Mouse (Mus musculus) heart, postnatal 10 days (tissue): ENCODE results near the gene Calu. TPM values are rescaled to one million over a fixed set of nuclear protein-coding genes. Genes with fewer than 3 reads are reported as not detected.
A peak's percentile ranks its signal among the peaks of the same experiment; 100 is the strongest.

Experiments
- DNase-seq, 2 experiments: peaks; one replicate each; pipeline ENCODE4 v3.0.0; 2021
- intact Hi-C: fragments of 180-260 bp; cut with DNase I; formaldehyde crosslinking; loops from one replicate; pipeline ENCODE4 v1.15.1; 2025
- microRNA-seq, 2 experiments: library from miRNA; unstranded; fragments of <30 nt; microRNA quantifications; one replicate each; pipeline ENCODE4 v1.2.0; 2022
- total RNA-seq, 2 experiments: library from RNA; stranded (reverse); gene quantifications; 2 replicates each; pipeline ENCODE4 v1.2.3; 2021

The Calu gene
- total RNA-seq, 2 experiments from 2014 or later: 327 to 353 TPM

DNA sequence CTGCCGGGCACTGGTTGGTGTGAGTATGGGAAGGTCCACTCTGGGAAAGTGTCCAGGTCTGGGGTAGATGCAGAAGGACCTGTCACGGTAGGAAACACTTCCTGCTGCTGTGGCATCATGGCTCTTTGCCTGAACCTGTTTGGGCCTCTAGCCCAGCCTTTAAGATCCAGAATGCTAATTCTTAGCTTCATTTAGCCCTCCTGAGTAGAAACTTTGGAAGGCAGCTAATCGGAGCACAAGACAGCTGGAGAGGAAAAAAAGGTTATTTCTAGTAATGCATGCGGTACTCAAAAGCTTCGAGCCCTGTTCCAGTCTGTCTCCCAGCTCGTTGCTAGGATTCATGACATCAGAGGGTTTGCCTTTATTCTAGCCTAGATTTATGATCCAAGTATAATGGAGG is 58.5 kb downstream of the Calu start:
- intact Hi-C loops: no loop called here
- DNase-seq: no peak

DNA sequence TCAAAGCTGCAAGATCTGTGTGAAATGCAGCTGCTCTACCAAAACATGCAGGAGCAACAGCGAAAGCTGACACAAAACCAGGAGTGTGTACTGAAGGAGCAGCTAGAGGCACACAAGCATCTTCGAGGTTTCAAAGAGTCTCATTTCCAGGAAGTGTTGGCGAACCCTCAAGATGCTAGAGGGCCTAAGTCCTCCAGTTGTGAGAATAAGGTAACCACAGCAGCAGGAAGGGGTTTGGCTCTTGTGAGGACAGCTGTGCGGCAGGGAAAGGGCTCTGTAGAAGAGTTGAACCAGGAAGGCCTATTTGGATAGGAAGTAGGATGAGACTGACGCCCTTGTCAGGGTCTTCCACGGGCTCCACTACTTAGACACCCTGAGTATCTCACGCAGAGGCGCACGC is 67.6 kb downstream of the Calu start:
- DNase-seq: peak; percentile 6 to 17
- intact Hi-C loops: no loop called here

DNA sequence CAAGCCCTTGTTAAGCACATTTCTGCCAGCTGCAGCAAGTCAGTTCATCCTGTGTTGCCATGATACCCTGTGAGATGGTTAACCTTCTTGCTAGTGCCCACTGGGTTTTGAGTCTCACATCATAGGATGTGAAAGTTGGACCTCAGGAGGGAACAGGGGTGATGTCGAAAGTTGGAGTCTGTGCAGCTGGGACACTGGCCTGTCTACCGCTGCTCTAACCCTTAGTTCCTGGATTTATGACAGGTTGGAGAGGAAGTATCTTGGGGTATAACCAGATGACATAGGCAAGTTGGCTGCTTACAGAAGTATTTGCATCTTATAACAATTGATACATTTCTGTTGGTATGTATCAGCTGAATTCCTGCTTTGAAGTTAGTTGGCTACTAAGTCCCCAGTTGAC is 72.7 kb downstream of the Calu start:
- intact Hi-C loops: no loop called here
- DNase-seq: no peak

DNA sequence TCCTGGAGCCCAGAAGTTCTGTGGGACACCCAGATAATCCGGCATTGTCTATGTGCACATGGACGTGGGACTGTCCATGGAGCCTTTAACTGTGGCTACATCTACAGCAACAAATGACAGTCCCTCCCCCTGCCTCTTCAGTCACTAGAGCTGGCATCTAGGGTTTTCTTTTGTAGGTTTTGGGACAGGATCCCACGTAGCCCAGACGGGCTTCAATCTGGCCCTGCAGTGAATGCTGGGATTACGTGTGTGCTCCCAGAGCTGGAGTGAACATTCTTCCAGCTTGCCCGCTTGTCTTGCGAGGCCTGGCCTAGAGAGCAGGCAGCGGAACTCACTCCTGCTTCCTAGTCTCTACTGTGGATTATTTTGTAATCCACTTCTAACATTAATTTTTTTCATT is 77.2 kb downstream of the Calu start:
- DNase-seq: no peak
- intact Hi-C loops: no loop called here

DNA sequence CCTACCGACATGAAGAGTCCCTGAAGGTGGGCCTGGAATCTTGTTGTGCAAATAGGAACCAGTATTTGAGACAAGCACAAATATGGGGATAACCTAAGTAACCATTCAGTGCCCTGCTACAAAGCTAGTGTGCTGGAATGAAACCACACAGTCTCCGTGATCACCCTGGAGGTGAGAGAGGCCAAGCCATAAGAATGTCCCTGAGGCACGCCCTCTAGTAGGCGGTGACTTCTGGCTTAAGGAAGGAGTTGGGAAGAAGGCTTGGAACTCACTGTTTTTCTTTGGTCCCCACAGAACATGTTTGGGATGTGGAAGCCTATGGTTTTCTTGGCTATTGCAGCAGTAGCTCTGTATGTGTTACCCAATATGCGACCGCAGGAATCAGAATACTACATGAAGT is 78.5 kb downstream of the Calu start:
- intact Hi-C loops: no loop called here
- DNase-seq: no peak

Small RNA genes within 50 kb of the gene (microRNA-seq; reads per million reads assigned to microRNA genes)
- 0 reads per million in 2 experiments for gene Gm26220
- 0 reads per million in 2 experiments for gene Gm44354

Other genes with a start within 250 kb of the Calu start
- 10 to 100 TPM; 21.0 to 22.5 TPM for gene Rbm28, start 183.1 kb upstream of the Calu start, total RNA-seq
- 1 to 10 TPM; 6.4 to 6.7 TPM for gene Prrt4, start 168.5 kb upstream of the Calu start, total RNA-seq
- gene Impdh1, start 131.7 kb upstream of the Calu start, total RNA-seq: 10 to 100 TPM; 35.2 to 41.5 TPM
- 1 to 10 TPM; 7.3 to 9.8 TPM for gene Hilpda, start 75.6 kb upstream of the Calu start, total RNA-seq
- not detected for gene Fam71f2, start 68.5 kb upstream of the Calu start, total RNA-seq
- not detected for gene Fam71f1, start 28.9 kb upstream of the Calu start, total RNA-seq
- gene Opn1sw, start 40.4 kb downstream of the Calu start, total RNA-seq: not detected
- 1 to 10 TPM; 6.1 to 7.9 TPM for gene Ccdc136, start 48.2 kb downstream of the Calu start, total RNA-seq
- gene Flnc, start 85.2 kb downstream of the Calu start, total RNA-seq: 100 to 1,000 TPM; 214 to 246 TPM
- gene Atp6v1f, start 119.6 kb downstream of the Calu start, total RNA-seq: 100 to 1,000 TPM; 118 to 124 TPM
- gene Atp6v1fnb, start 123.4 kb downstream of the Calu start, total RNA-seq: not detected
- 10 to 100 TPM; 18.9 to 19.9 TPM for gene Kcp, start 159.9 kb downstream of the Calu start, total RNA-seq
- gene Irf5, start 178.6 kb downstream of the Calu start, total RNA-seq: 1 to 10 TPM; 3.4 to 4.7 TPM